Mouse (Mus musculus) MEL (cell line): ENCODE results near the gene Plekhg1. TPM values are rescaled to one million over a fixed set of nuclear protein-coding genes. Genes with fewer than 3 reads are reported as not detected.

Source experiments
- DNase-seq: peaks from one replicate; pipeline ENCODE4 v3.0.0; 2011; ENCODE audit warnings: low read depth, low spot score
- H3K27ac ChIP-seq: 2 replicates; pipeline ENCODE4 v1.5.1; 2012; ENCODE audit warnings: low read depth, mild to moderate bottlenecking, control low read depth, low read length, moderate library complexity; ENCODE audit not compliant: control insufficient read depth
- H3K27me3 ChIP-seq, 2 experiments: fragments of 150-350 bp in 1 of 2; sonication (generic) in 1 of 2; 2 replicates each; pipeline ENCODE4 v1.6.1; 2012; ENCODE audit warnings: low read length in 2 of 2, mild to moderate bottlenecking in 2 of 2, improper control_type of control experiment in 1 of 2, moderate library complexity in 1 of 2; ENCODE audit not compliant: insufficient read depth in 2 of 2, control insufficient read depth in 1 of 2
- H3K36me3 ChIP-seq, 2 experiments: 2 replicates each; pipeline ENCODE4 v1.6.1; 2012 to 2014; ENCODE audit warnings: low read length in 2 of 2, improper control_type of control experiment in 1 of 2, inconsistent platforms in 1 of 2, mild to moderate bottlenecking in 1 of 2; ENCODE audit not compliant: insufficient read depth in 2 of 2, control insufficient read depth in 1 of 2
- H3K4me1 ChIP-seq, 2 experiments: fragments of 150-350 bp in 1 of 2; sonication (generic) in 1 of 2; 2 replicates each; pipeline ENCODE4 v1.6.1; 2012; ENCODE audit warnings: low read length in 2 of 2, improper control_type of control experiment in 1 of 2, mild to moderate bottlenecking in 1 of 2; ENCODE audit not compliant: insufficient read depth in 2 of 2, control insufficient read depth in 1 of 2
- H3K4me3 ChIP-seq, 2 experiments: fragments of 150-350 bp in 1 of 2; sonication (generic) in 1 of 2; 2 replicates each; pipeline ENCODE4 v1.5.1; 2012; ENCODE audit warnings: low read depth in 2 of 2, low read length in 2 of 2, mild to moderate bottlenecking in 2 of 2, moderate library complexity in 2 of 2, control low read depth in 1 of 2, improper control_type of control experiment in 1 of 2; ENCODE audit not compliant: control insufficient read depth in 1 of 2, insufficient read depth in 1 of 2
- H3K79me2 ChIP-seq: 2 replicates; pipeline ENCODE4 v1.6.1; 2012; ENCODE audit warnings: mild to moderate bottlenecking, low read length, moderate library complexity; ENCODE audit not compliant: control insufficient read depth, poor library complexity, insufficient read depth
- H3K9ac ChIP-seq: 2 replicates; pipeline ENCODE4 v1.6.1; 2012; ENCODE audit warnings: low read depth, mild to moderate bottlenecking, control low read depth, low read length, moderate library complexity; ENCODE audit not compliant: control insufficient read depth, poor library complexity, severe bottlenecking
- H3K9me3 ChIP-seq: fragments of 150-350 bp; sonication (generic); replicated peaks from 2 replicates; pipeline ENCODE4 v1.6.1; 2012; ENCODE audit warnings: mild to moderate bottlenecking, low read length, improper control_type of control experiment, moderate library complexity; ENCODE audit not compliant: insufficient read depth
- BHLHE40 ChIP-seq: IDR thresholded peaks from 2 replicates; pipeline ENCODE4 v1.6.1; 2012; ENCODE audit warnings: low read depth, mild to moderate bottlenecking, inconsistent platforms, low read length, improper control_type of control experiment, borderline replicate concordance
- CHD2 ChIP-seq: IDR thresholded peaks from 2 replicates; pipeline ENCODE4 v1.6.1; 2011; ENCODE audit warnings: low read length, improper control_type of control experiment
- E2F4 ChIP-seq: IDR thresholded peaks from 2 replicates; pipeline ENCODE4 v1.6.1; 2011; ENCODE audit warnings: low read depth, low read length, improper control_type of control experiment, borderline replicate concordance
- ELF1 ChIP-seq: IDR thresholded peaks from 2 replicates; pipeline ENCODE4 v1.6.1; 2014; ENCODE audit warnings: low read depth, mild to moderate bottlenecking, inconsistent platforms, low read length, improper control_type of control experiment, moderate library complexity
- ETS1 ChIP-seq: IDR thresholded peaks from 2 replicates; pipeline ENCODE4 v1.6.1; 2012; ENCODE audit warnings: low read depth, mild to moderate bottlenecking, inconsistent platforms, low read length, improper control_type of control experiment, moderate library complexity
- GATA1 ChIP-seq: IDR thresholded peaks from 2 replicates; pipeline ENCODE4 v1.6.1; 2011; ENCODE audit warnings: low read depth, low read length, improper control_type of control experiment
- MAFK ChIP-seq: IDR thresholded peaks from 2 replicates; pipeline ENCODE4 v1.6.1; 2011; ENCODE audit warnings: low read depth, mild to moderate bottlenecking, low read length, improper control_type of control experiment, borderline replicate concordance
- MAZ ChIP-seq: IDR thresholded peaks from 2 replicates; pipeline ENCODE4 v1.6.1; 2012; ENCODE audit warnings: low read depth, mild to moderate bottlenecking, inconsistent platforms, low read length, improper control_type of control experiment
- MXI1 ChIP-seq: IDR thresholded peaks from 2 replicates; pipeline ENCODE4 v1.6.1; 2011; ENCODE audit warnings: mild to moderate bottlenecking, low read depth, low read length, improper control_type of control experiment
- NRF1 ChIP-seq: IDR thresholded peaks from 2 replicates; pipeline ENCODE4 v1.6.1; 2014; ENCODE audit warnings: low read depth, mild to moderate bottlenecking, inconsistent platforms, low read length, improper control_type of control experiment, moderate library complexity; ENCODE audit not compliant: poor library complexity, insufficient read depth, severe bottlenecking
- POLR2AphosphoS2 ChIP-seq: IDR thresholded peaks from 2 replicates; pipeline ENCODE4 v1.6.1; 2011; ENCODE audit warnings: low read length, improper control_type of control experiment
- POLR2AphosphoS5 ChIP-seq: IDR thresholded peaks from 2 replicates; pipeline ENCODE4 v1.6.1; 2012; ENCODE audit warnings: low read depth, borderline replicate concordance, mild to moderate bottlenecking, inconsistent platforms, low read length, moderate library complexity, mixed read lengths
- RAD21 ChIP-seq: IDR thresholded peaks from 2 replicates; pipeline ENCODE4 v1.6.1; 2011; ENCODE audit warnings: mild to moderate bottlenecking, low read depth, low read length, improper control_type of control experiment
- SMC3 ChIP-seq: IDR thresholded peaks from 2 replicates; pipeline ENCODE4 v1.6.1; 2011; ENCODE audit warnings: low read depth, low read length, improper control_type of control experiment
- TBP ChIP-seq: IDR thresholded peaks from 2 replicates; pipeline ENCODE4 v1.8.0; 2011; ENCODE audit warnings: low read depth, low read length, improper control_type of control experiment
- TCF12 ChIP-seq: IDR thresholded peaks from 2 replicates; pipeline ENCODE4 v1.6.1; 2014; ENCODE audit warnings: low read depth, mild to moderate bottlenecking, inconsistent platforms, low read length, improper control_type of control experiment, moderate library complexity
- UBTF ChIP-seq: IDR thresholded peaks from 2 replicates; pipeline ENCODE4 v1.6.1; 2012; ENCODE audit warnings: low read depth, mild to moderate bottlenecking, inconsistent platforms, low read length, improper control_type of control experiment, moderate library complexity, borderline replicate concordance; ENCODE audit not compliant: insufficient read depth
- ZC3H11A ChIP-seq: IDR thresholded peaks from 2 replicates; pipeline ENCODE4 v1.6.1; 2012; ENCODE audit warnings: low read depth, mild to moderate bottlenecking, inconsistent platforms, low read length, improper control_type of control experiment
- ZKSCAN1 ChIP-seq: IDR thresholded peaks from 2 replicates; pipeline ENCODE4 v1.6.1; 2012; ENCODE audit warnings: low read depth, mild to moderate bottlenecking, inconsistent platforms, low read length, improper control_type of control experiment, moderate library complexity
- polyA plus RNA-seq, 2 experiments: library from polyadenylated mRNA; stranded (reverse) in 1 of 2; unstranded in 1 of 2; fragments of >175 nt in 1 of 2; fragments of >200 nt in 1 of 2; gene quantifications; 2 replicates each; pipeline versions ENCODE4 v1.2.1 to v1.2.4; 2012; ENCODE audit warnings: low replicate concordance in 2 of 2, low read depth in 1 of 2; ENCODE audit not compliant: insufficient read length in 2 of 2, insufficient read depth in 1 of 2, missing spikeins in 1 of 2
- total RNA-seq: library from RNA; depleted of rRNA; stranded (reverse); fragments of 300-350 nt; gene quantifications from 2 replicates; pipeline ENCODE4 v1.2.3, GENCODE M21; 2012

Gene Plekhg1
- total and polyA plus RNA-seq, 3 experiments: 0.01 TPM; not detected in 2

GRCm38 (mm10) chr10:3701832-3702231 is 38.3 kb upstream of the Plekhg1 start (continued):
- TF ChIP-seq RAD21 (no peak), MXI1 (no peak), E2F4 (no peak), SMC3 (no peak)

DNA sequence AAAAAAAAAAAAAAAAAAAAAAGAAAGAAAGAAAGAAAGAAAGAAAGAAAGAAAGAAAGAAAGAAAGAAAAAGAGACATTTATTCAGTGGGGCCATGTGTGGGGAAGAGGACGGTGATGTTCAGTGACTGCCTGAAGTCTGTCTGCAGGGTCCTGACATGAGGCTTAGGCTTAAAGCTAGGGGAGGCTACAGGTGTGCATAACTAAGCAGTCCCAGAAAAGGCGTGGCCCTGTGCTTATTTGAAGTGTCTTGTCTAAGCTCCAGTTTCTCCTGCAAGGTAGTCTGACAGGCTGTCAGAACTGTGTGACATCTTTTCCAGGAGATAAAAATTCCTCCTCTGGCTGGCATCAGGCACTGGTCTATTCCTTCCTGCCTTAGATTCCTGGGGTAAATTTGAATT is 37.6 kb upstream of the Plekhg1 start:
- no peak for TF ChIP-seq MXI1
- no peak for TF ChIP-seq POLR2AphosphoS5
- TF ChIP-seq ZC3H11A: no peak
- no peak for TF ChIP-seq UBTF
- no peak for TF ChIP-seq GATA1
- TF ChIP-seq SMC3: no peak
- no peak for TF ChIP-seq BHLHE40
- no peak for TF ChIP-seq ETS1
- Histone ChIP-seq H3K4me1 (no peaks in the 10 kb centered on the region), H3K36me3 (no peaks in the 10 kb centered on the region), H3K9me3 (no peaks in the 10 kb centered on the region), H3K4me3 (no peak overlapping the region), H3K27me3 (no peaks in the 10 kb centered on the region), H3K79me2 (no peaks in the 10 kb centered on the region), H3K9ac (no peak overlapping the region), H3K27ac (no peak overlapping the region)
- DNase-seq: no peak

- no peak for DNase-seq
- Histone ChIP-seq H3K9ac (no peak overlapping the region), H3K36me3 (no peaks in the 10 kb centered on the region), H3K9me3 (no peaks in the 10 kb centered on the region), H3K4me1 (no peaks in the 10 kb centered on the region), H3K27me3 (no peaks in the 10 kb centered on the region), H3K79me2 (no peaks in the 10 kb centered on the region), H3K4me3 (no peak overlapping the region), H3K27ac (no peak overlapping the region)
- TF ChIP-seq TCF12 (no peak), ELF1 (no peak), ZKSCAN1 (no peak), MAFK (no peak), NRF1 (no peak), E2F4 (no peak), TBP (no peak), MXI1 (no peak), MAZ (no peak), UBTF (no peak), POLR2AphosphoS2 (no peak), CHD2 (no peak), ETS1 (no peak)
Observed at GRCm38 (mm10) chr10:3706231-3706630, 33.9 kb upstream of the Plekhg1 start.
